In the genomic region with DNA sequence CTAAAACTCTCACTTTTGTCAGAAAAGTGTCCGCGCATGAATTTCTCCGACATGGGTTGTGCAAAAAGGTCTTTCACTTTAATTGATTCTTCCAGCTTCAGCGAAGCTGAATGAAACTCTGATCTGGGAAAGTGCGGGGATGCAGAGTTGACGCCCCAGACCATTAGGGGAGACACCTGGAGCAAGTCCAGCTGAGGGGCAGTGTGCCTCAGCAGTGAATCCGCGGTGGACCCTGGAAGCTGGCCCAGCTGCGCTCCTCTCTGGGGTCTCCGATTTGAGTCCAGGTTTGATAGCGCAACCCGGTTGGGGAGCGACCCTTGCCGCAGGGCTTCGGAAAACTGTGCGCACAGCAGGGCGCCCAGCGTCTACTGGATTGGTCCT, we compare ENCODE assay signal across 8 mouse cellular contexts. TPM values are rescaled to one million over a fixed set of nuclear protein-coding genes. Genes with fewer than 3 reads are reported as not detected.
DNase-seq lines count a peak whose midpoint lies in the region; ATAC-seq and TF ChIP-seq lines count a peak whose summit lies in the region.

No protein-coding gene starts in this region.

- ATAC-seq in embryonic facial prominence, embryonic 13.5 days (ENCODE audit: insufficient number of reproducible peaks, insufficient read depth, low FRiP score, low TSS enrichment, low read depth), result no peak
- ATAC-seq in hindbrain, embryonic 16.5 days, result no peak
- no peak for ATAC-seq in midbrain, postnatal 0 days (ENCODE audit: low FRiP score)
- ATAC-seq in granulocyte monocyte progenitor cell, adult 5-6 weeks (replicated peaks; ENCODE audit: poor library complexity, severe bottlenecking), result no peak

- no peak overlapping the region for H3K27ac ChIP-seq in embryonic facial prominence, embryonic 13.5 days
- no peak overlapping the region for H3K27ac ChIP-seq in hindbrain, embryonic 16.5 days (ENCODE audit: low read depth, low read length)
- no peak overlapping the region for H3K27ac ChIP-seq in midbrain, postnatal 0 days (ENCODE audit: low read depth, low read length)

- 20% methylated on average over 18 of the region's 18 CpGs for WGBS in embryonic facial prominence, embryonic 13.5 days
- 10% methylated on average over 18 of the region's 18 CpGs for WGBS in hindbrain, embryonic 16.5 days
- WGBS in midbrain, postnatal 0 days, result 18% methylated on average over 18 of the region's 18 CpGs

- no peaks in the 10 kb centered on the region for H3K9me3 ChIP-seq in embryonic facial prominence, embryonic 13.5 days
- H3K9me3 ChIP-seq in hindbrain, embryonic 16.5 days (ENCODE audit: control insufficient read depth, low read length), result no peaks in the 10 kb centered on the region
- no peaks in the 10 kb centered on the region for H3K9me3 ChIP-seq in midbrain, postnatal 0 days (ENCODE audit: low read length)

- peak; percentile 3 to 18 for DNase-seq in layer of hippocampus, postnatal 10 days (ENCODE audit: low spot score in 2 of 2)
- no peak for DNase-seq in layer of hippocampus, adult 18-20 months (ENCODE audit: low spot score in 2 of 2)
- DNase-seq in midbrain, postnatal 0 days (ENCODE audit: low spot score), result peak; percentile 5
- DNase-seq in thymus, postnatal 36 days, result no peak
- DNase-seq in left cerebral cortex, adult 8-10 months (ENCODE audit: low spot score in 2 of 2), result no peak

- no peak for TF ChIP-seq CTCF in midbrain, postnatal 0 days (IDR thresholded peaks at IDR 0.05)

- no peaks in the 10 kb centered on the region for H3K36me3 ChIP-seq in embryonic facial prominence, embryonic 13.5 days
- H3K36me3 ChIP-seq in hindbrain, embryonic 16.5 days (ENCODE audit: control insufficient read depth, insufficient read depth, low read length), result no peaks in the 10 kb centered on the region
- no peaks in the 10 kb centered on the region for H3K36me3 ChIP-seq in midbrain, postnatal 0 days (ENCODE audit: insufficient read depth, low read length)

- H3K4me2 ChIP-seq in embryonic facial prominence, embryonic 13.5 days, result peak overlapping the region; percentile 71
- H3K4me2 ChIP-seq in hindbrain, embryonic 16.5 days (ENCODE audit: low read length), result peak overlapping the region; percentile 85
- peak overlapping the region; percentile 64 for H3K4me2 ChIP-seq in midbrain, postnatal 0 days (ENCODE audit: low read depth, low read length, poor library complexity, severe bottlenecking)

- H3K9ac ChIP-seq in embryonic facial prominence, embryonic 13.5 days, result peak overlapping the region; percentile 69
- peak overlapping the region; percentile 63 for H3K9ac ChIP-seq in hindbrain, embryonic 16.5 days (ENCODE audit: low read depth, low read length)
- peak overlapping the region; percentile 19; the same call in 1 of the 2 replicates for H3K9ac ChIP-seq in midbrain, postnatal 0 days (replicated peaks; ENCODE audit: low read length, poor library complexity, severe bottlenecking)

- H3K27me3 ChIP-seq in embryonic facial prominence, embryonic 13.5 days, result peaks cover 14% of the 10 kb centered on the region
- H3K27me3 ChIP-seq in hindbrain, embryonic 16.5 days (replicated peaks; ENCODE audit: control insufficient read depth, insufficient read depth, low read length), result no peaks in the 10 kb centered on the region
- no peaks in the 10 kb centered on the region for H3K27me3 ChIP-seq in midbrain, postnatal 0 days (ENCODE audit: insufficient read depth, low read length)

- H3K4me3 ChIP-seq in embryonic facial prominence, embryonic 13.5 days, result peak overlapping the region; percentile 49
- peak overlapping the region; percentile 56 for H3K4me3 ChIP-seq in hindbrain, embryonic 16.5 days (ENCODE audit: low read length)
- H3K4me3 ChIP-seq in midbrain, postnatal 0 days (ENCODE audit: low read depth, low read length), result peak overlapping the region; percentile 43

- H3K4me1 ChIP-seq in embryonic facial prominence, embryonic 13.5 days, result no peaks in the 10 kb centered on the region
- no peaks in the 10 kb centered on the region for H3K4me1 ChIP-seq in hindbrain, embryonic 16.5 days (ENCODE audit: control insufficient read depth, insufficient read depth, low read depth, low read length)
- H3K4me1 ChIP-seq in midbrain, postnatal 0 days (ENCODE audit: insufficient read depth, low read length), result no peaks in the 10 kb centered on the region

RNA-seq across cellular contexts. Expression of a gene that starts 0.8 kb away (rescaled TPM):
- 10 to 100 TPM; 18.6 to 20.9 TPM for total RNA-seq in layer of hippocampus, postnatal 10 days (2021)
- 1 to 10 TPM; 6.4 to 7.4 TPM for total RNA-seq in layer of hippocampus, adult 18-20 months (2021)
- polyA plus RNA-seq in embryonic facial prominence, embryonic 13.5 days (2015; fragmentation: Nextera tagmentation; extraction: Ambion mirVana), result 10.7 and 12.3 TPM in 2 replicates
- polyA plus RNA-seq in hindbrain, embryonic 16.5 days (2015; fragmentation: Nextera tagmentation; extraction: Ambion mirVana), result 43.5 and 49.9 TPM in 2 replicates
- total RNA-seq in midbrain, postnatal 0 days (2014; rRNA removed), result 101 and 113 TPM in 2 replicates
- 56.9 and 57.8 TPM in 2 replicates for polyA plus RNA-seq in midbrain, postnatal 0 days (2015; fragmentation: Nextera tagmentation; extraction: Ambion mirVana)
- not detected in 2 replicates for total RNA-seq in granulocyte monocyte progenitor cell, adult 5-6 weeks (2014; fragmentation: Nextera tagmentation)
- not detected in 2 replicates for total RNA-seq in granulocyte monocyte progenitor cell, adult 5-6 weeks (2017)
- 10 to 100 TPM; 20.8 to 24.8 (median 23.5) TPM for total RNA-seq in left cerebral cortex, adult 8-10 months (2022)

RNA-seq across cellular contexts. Expression of a gene that starts 22.0 kb away (rescaled TPM):
- not detected for total RNA-seq in layer of hippocampus, postnatal 10 days (2021)
- total RNA-seq in layer of hippocampus, adult 18-20 months (2021), result not detected
- not detected in 2 replicates for polyA plus RNA-seq in embryonic facial prominence, embryonic 13.5 days (2015; fragmentation: Nextera tagmentation; extraction: Ambion mirVana)
- polyA plus RNA-seq in hindbrain, embryonic 16.5 days (2015; fragmentation: Nextera tagmentation; extraction: Ambion mirVana), result not detected in 2 replicates
- not detected in 2 replicates for total RNA-seq in midbrain, postnatal 0 days (2014; rRNA removed)
- polyA plus RNA-seq in midbrain, postnatal 0 days (2015; fragmentation: Nextera tagmentation; extraction: Ambion mirVana), result not detected in 2 replicates
- total RNA-seq in granulocyte monocyte progenitor cell, adult 5-6 weeks (2014; fragmentation: Nextera tagmentation), result not detected in 2 replicates
- total RNA-seq in granulocyte monocyte progenitor cell, adult 5-6 weeks (2017), result not detected in 2 replicates
- total RNA-seq in left cerebral cortex, adult 8-10 months (2022), result not detected

Comparison
In these comparisons a context has a peak if more than half of its experiments do, and no peak if none do; other contexts are left out.
1. DNase-seq: peak in layer of hippocampus, postnatal 10 days (2 of 2) and midbrain, postnatal 0 days (single experiment); none in layer of hippocampus, adult 18-20 months (0 of 2), thymus, postnatal 36 days (0 of 2) and left cerebral cortex, adult 8-10 months (0 of 2).
2. H3K9ac ChIP-seq: peak in every context shown above with its lines; median percentile 69 in embryonic facial prominence, embryonic 13.5 days; 63 in hindbrain, embryonic 16.5 days; 19 in midbrain, postnatal 0 days.
3. RNA of a gene that starts 0.8 kb away (total RNA-seq): 101 to 113 TPM in midbrain, postnatal 0 days, 20.8 to 24.8 TPM in left cerebral cortex, adult 8-10 months, 18.6 to 20.9 TPM in layer of hippocampus, postnatal 10 days and 6.4 to 7.4 TPM in layer of hippocampus, adult 18-20 months; not detected in granulocyte monocyte progenitor cell, adult 5-6 weeks; every median in the first group is over 4 times any median in the second.
4. Peak in every context shown above with its lines, with median percentiles within 50 percentile points of each other: H3K4me2 ChIP-seq and H3K4me3 ChIP-seq.